Mouse (Mus musculus): ENCODE results near the gene Klk8.

DNA sequence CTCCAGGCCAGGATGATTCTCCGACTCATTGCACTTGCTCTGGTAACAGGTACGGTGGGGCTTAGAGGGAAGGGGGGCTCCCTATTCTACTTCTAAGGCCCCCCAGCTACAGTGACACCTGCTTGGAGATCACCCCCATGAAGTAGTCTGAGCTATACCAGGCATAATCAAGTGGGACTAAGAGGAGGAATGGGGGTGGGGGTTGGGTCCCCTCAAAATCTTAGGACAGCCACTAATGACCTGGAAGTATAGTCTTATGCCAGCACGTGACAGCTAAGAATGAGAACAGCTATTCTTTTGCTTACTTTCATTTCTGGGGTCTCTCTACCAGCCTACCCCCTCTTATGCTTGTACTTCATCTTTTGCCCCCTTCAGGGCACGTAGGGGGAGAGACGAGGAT is 20.9 kb upstream of the Klk8 start:
- TF ChIP-seq CTCF (IDR thresholded peaks at IDR 0.05; ENCODE audit: low read depth) (no peak), EP300 (optimal IDR thresholded peaks at IDR 0.05) (no peak)

Data from stomach, postnatal 0 days (tissue).